Mouse (Mus musculus) embryonic facial prominence, embryonic 10.5 days (tissue): ENCODE measurements around the gene Map3k6. TPM values are rescaled to one million over a fixed set of nuclear protein-coding genes. Genes with fewer than 3 reads are reported as not detected.

Source experiments
- DNase-seq: peaks from one replicate; pipeline ENCODE4 v3.0.0-alpha.2; 2017; ENCODE audit warnings: low spot score
- H3K27ac ChIP-seq: fragments of 300-500 bp; sonication (generic); replicated peaks from 2 replicates; pipeline ENCODE4 v1.5.1; 2016; ENCODE audit warnings: mild to moderate bottlenecking
- H3K27me3 ChIP-seq: fragments of 300-500 bp; sonication (generic); replicated peaks from 2 replicates; pipeline ENCODE4 v1.6.1; 2016; ENCODE audit warnings: low read depth, mild to moderate bottlenecking; ENCODE audit not compliant: poor library complexity, severe bottlenecking
- H3K36me3 ChIP-seq: fragments of 300-500 bp; sonication (generic); replicated peaks from 2 replicates; pipeline ENCODE4 v1.6.1; 2016; ENCODE audit warnings: mild to moderate bottlenecking, moderate library complexity
- H3K4me1 ChIP-seq: fragments of 300-500 bp; sonication (generic); 2 replicates; pipeline ENCODE4 v1.6.1; 2016
- H3K4me3 ChIP-seq: fragments of 300-500 bp; sonication (generic); 2 replicates; pipeline ENCODE4 v1.5.1; 2016; ENCODE audit warnings: mild to moderate bottlenecking, moderate library complexity
- H3K9me3 ChIP-seq: fragments of 300-500 bp; sonication (generic); 2 replicates; pipeline ENCODE4 v1.6.1; 2016; ENCODE audit warnings: mild to moderate bottlenecking
- WGBS: fragments of 180-500 bp; shearing (Covaris S2); methylation state at CpG from one replicate; pipeline ENCODE4 v1.1.7; 2016; 5-methylcytosine and 5-hydroxymethylcytosine counted together
- polyA plus RNA-seq: library from polyadenylated mRNA; unstranded; fragments of >200 nt; fragmentation: Nextera tagmentation; extraction: Ambion mirVana; gene quantifications from 2 replicates; pipeline ENCODE4 v1.2.1, GENCODE M21; 2016

The Map3k6 gene
- polyA plus RNA-seq, 1 experiment from 2014 or later = 1.7 TPM

- Histone ChIP-seq H3K36me3 (no peaks in the 10 kb centered on the region), H3K27me3 (peaks cover 95% of the 10 kb centered on the region), H3K4me1 (peaks cover 43% of the 10 kb centered on the region), H3K4me3 (0 out of 2 replicates have a peak overlapping the region, but pooled peaks have one; percentile 17), H3K27ac (0 out of 2 replicates have a peak overlapping the region, but pooled peaks have one; percentile 14), H3K9me3 (no peaks in the 10 kb centered on the region)
- no peak for DNase-seq
- 57% methylated on average over 13 of the region's 13 CpGs for WGBS
Observed at GRCm38 (mm10) chr4:133243538-133243937, 2.9 kb downstream of the Map3k6 start.

DNA sequence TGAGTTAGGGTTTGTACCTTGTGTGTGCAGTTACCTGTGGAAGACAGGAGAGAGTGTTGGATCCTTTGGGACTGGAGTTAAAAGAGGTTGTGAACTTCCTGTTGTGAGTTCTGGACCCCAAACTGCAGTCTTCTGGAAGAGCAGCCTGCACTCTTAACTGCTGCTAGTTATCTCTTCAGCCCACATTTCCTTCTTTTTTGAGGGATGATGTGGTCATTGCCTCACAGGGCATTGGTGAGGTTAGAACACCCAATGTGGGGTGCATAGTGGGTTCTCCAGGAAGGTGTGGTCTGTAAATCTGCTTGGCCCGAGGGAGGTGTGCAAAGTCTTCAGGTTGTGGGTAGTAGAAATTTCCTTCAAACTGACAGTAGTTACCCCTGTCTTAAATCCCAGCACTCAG, 3.7 kb downstream of the Map3k6 start:
- H3K9me3 ChIP-seq = no peaks in the 10 kb centered on the region
- no peak for DNase-seq
- no peaks in the 10 kb centered on the region for H3K36me3 ChIP-seq
- H3K4me1 ChIP-seq = peaks cover 43% of the 10 kb centered on the region
- no peak overlapping the region for H3K27ac ChIP-seq
- peaks cover 95% of the 10 kb centered on the region for H3K27me3 ChIP-seq
- no peak overlapping the region for H3K4me3 ChIP-seq
- WGBS = 86% methylated on average over 1 of the region's 1 CpGs

DNA sequence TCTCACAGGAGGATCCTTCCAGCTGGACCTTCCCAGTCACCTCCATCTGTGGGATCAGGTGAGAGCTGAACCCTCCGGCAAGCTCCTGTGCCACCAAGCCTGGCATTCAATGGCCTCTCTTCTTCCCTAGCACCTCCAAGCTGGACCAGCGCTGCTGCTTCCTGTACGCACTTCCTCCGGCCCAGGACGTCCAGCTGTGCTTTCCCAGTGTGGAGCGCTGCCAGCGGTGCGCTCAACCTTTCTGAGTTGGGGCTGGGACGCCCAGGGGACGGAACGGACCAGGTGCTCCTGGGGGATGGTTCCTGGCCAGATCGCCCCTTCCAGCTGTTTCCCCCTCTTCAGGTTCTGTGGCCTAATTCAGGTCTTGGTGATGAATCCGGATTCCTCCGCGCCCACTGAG, 6.5 kb downstream of the Map3k6 start:
- Histone ChIP-seq H3K4me1 (peaks cover 50% of the 10 kb centered on the region), H3K27ac (no peak overlapping the region; the same call in 1 of the 2 replicates), H3K9me3 (no peaks in the 10 kb centered on the region), H3K36me3 (no peaks in the 10 kb centered on the region), H3K4me3 (no peak overlapping the region), H3K27me3 (peaks cover 100% of the 10 kb centered on the region)
- WGBS = 23% methylated on average over 15 of the region's 15 CpGs
- DNase-seq = no peak

GRCm38 (mm10) chr4:133247806-133248449, 7.3 kb downstream of the Map3k6 start:
- Histone ChIP-seq H3K27me3 (peaks cover 100% of the 10 kb centered on the region), H3K27ac (no peak overlapping the region), H3K4me1 (peaks cover 43% of the 10 kb centered on the region), H3K4me3 (no peak overlapping the region), H3K36me3 (no peaks in the 10 kb centered on the region), H3K9me3 (no peaks in the 10 kb centered on the region)
- 77% methylated on average over 13 of the region's 13 CpGs for WGBS
- no peak for DNase-seq

DNA sequence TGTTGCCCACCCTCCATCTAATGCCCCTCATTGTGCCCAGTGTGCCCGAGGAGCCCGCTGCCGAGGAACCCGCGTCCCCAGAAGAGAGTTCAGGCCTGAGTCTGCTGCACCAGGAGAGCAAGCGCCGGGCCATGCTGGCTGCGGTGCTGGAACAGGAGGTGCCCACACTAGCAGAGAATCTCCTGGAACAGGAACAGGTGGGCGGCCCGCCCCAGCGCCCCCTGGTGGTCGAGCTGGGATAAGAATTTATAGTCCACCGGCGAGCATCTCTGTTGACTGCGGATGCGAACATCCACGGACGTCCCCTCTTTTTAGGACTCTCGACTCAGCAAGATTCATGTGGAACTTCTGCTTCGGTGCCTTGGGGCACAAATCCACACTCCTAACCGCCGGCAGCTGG, 10.0 kb downstream of the Map3k6 start:
- Histone ChIP-seq H3K27ac (peak overlapping the region; percentile 30; the same call in 1 of the 2 replicates), H3K9me3 (no peaks in the 10 kb centered on the region), H3K4me3 (peak overlapping the region; percentile 62), H3K36me3 (no peaks in the 10 kb centered on the region), H3K27me3 (peaks cover 100% of the 10 kb centered on the region), H3K4me1 (peaks cover 33% of the 10 kb centered on the region)
- DNase-seq = peak; percentile 92
- 2% methylated on average over 22 of the region's 22 CpGs for WGBS

DNA sequence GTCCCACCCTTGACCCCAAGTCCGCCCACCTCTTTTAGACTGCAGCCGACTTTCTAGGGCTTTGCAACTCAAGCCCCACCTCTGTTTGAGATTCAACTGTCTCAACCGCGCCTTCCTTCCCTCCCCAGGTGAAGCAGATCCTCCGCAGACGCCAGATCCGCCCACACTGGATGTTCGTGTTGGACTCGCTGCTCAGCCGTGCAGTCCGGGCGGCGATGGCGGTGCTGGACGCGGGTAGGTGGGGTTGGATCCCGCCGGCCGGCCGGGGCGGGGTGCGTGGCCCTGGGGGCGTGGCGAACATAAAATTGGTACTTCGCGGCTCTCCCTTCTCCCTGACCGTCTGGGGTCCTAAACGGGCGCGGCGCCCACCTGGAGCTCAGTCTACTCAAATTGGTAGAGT, 10.6 kb downstream of the Map3k6 start:
- WGBS = 1% methylated on average over 31 of the region's 31 CpGs
- Histone ChIP-seq H3K36me3 (no peaks in the 10 kb centered on the region), H3K27ac (no peak overlapping the region; the same call in 1 of the 2 replicates), H3K27me3 (peaks cover 100% of the 10 kb centered on the region), H3K4me1 (peaks cover 33% of the 10 kb centered on the region), H3K4me3 (peak overlapping the region; percentile 62), H3K9me3 (no peaks in the 10 kb centered on the region)
- peak; percentile 57 for DNase-seq

DNA sequence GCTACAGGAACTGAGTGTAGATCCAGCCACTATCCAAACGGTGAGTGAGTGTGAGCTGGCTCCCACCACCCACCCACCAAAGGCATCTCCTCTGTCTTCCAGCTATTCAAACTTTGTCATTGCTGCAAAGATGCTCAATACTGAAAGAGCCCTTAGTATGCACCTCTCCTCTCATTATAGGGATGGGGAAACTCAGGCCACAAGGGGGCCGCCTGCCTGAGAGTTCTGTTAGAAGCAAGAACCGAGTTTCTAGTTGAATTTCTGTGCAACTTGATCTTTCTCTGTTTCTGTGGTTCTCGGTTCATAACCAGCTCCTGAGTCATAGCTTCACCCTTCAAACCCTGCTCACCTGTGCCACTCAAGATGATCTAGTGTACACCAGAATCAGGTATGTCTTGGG, 11.5 kb downstream of the Map3k6 start:
- Histone ChIP-seq H3K36me3 (no peaks in the 10 kb centered on the region), H3K27ac (no peak overlapping the region), H3K4me3 (no peak overlapping the region), H3K9me3 (no peaks in the 10 kb centered on the region), H3K27me3 (peaks cover 100% of the 10 kb centered on the region), H3K4me1 (peaks cover 34% of the 10 kb centered on the region)
- WGBS = 34% methylated on average over 4 of the region's 4 CpGs
- DNase-seq = peak; percentile 43

GRCm38 (mm10) chr4:133253412-133253811, 12.8 kb downstream of the Map3k6 start:
- H3K9me3 ChIP-seq = no peaks in the 10 kb centered on the region
- no peak overlapping the region for H3K4me3 ChIP-seq
- H3K36me3 ChIP-seq = no peaks in the 10 kb centered on the region
- H3K27ac ChIP-seq = no peak overlapping the region
- H3K4me1 ChIP-seq = peaks cover 41% of the 10 kb centered on the region
- 87% methylated on average over 12 of the region's 12 CpGs for WGBS
- DNase-seq = no peak
- H3K27me3 ChIP-seq = peaks cover 100% of the 10 kb centered on the region

DNA sequence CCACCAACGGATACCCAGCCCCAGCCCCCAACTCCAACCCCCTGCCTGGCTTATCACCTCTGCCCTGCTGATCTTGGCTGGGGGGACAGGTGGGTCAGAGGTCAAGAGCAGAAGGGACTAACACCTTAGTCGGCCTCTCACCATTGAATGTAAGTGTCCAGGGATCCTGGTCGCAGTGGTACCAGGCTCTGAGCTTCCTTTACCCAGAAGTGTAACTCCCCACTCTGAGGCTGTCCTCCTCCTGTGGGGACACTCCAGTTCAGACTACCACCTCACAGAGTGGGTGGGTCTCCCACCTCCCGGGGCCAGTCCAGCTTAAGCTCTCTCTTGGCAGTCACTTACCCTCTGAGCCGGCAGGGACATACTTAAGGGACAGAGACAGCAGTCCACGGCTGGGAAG, 14.8 kb downstream of the Map3k6 start:
- WGBS = 63% methylated on average over 6 of the region's 6 CpGs
- Histone ChIP-seq H3K4me3 (no peak overlapping the region), H3K27me3 (peaks cover 89% of the 10 kb centered on the region), H3K36me3 (no peaks in the 10 kb centered on the region), H3K9me3 (no peaks in the 10 kb centered on the region), H3K4me1 (peaks cover 34% of the 10 kb centered on the region), H3K27ac (no peak overlapping the region)
- DNase-seq = no peak

GRCm38 (mm10) chr4:133256820-133257219, 16.2 kb downstream of the Map3k6 start:
- peaks cover 23% of the 10 kb centered on the region for H3K4me1 ChIP-seq
- peak overlapping the region; percentile 26; the same call in 1 of the 2 replicates for H3K4me3 ChIP-seq
- H3K27ac ChIP-seq = 0 out of 2 replicates have a peak overlapping the region, but pooled peaks have one; percentile 35
- H3K36me3 ChIP-seq = no peaks in the 10 kb centered on the region
- 18% methylated on average over 24 of the region's 24 CpGs for WGBS
- H3K9me3 ChIP-seq = no peaks in the 10 kb centered on the region
- peaks cover 75% of the 10 kb centered on the region for H3K27me3 ChIP-seq
- peak; percentile 40 for DNase-seq

GRCm38 (mm10) chr4:133257230-133257629, 16.6 kb downstream of the Map3k6 start:
- no peak for DNase-seq
- WGBS = 30% methylated on average over 12 of the region's 12 CpGs
- Histone ChIP-seq H3K9me3 (no peaks in the 10 kb centered on the region), H3K4me1 (peaks cover 25% of the 10 kb centered on the region), H3K27me3 (peaks cover 71% of the 10 kb centered on the region), H3K4me3 (peak overlapping the region; percentile 26; the same call in 1 of the 2 replicates), H3K27ac (no peak overlapping the region), H3K36me3 (no peaks in the 10 kb centered on the region)

GRCm38 (mm10) chr4:133257798-133258408, 17.3 kb downstream of the Map3k6 start:
- DNase-seq = no peak
- Histone ChIP-seq H3K36me3 (peaks cover 2% of the 10 kb centered on the region), H3K27ac (no peak overlapping the region), H3K4me3 (no peak overlapping the region), H3K27me3 (peaks cover 64% of the 10 kb centered on the region), H3K9me3 (no peaks in the 10 kb centered on the region), H3K4me1 (peaks cover 30% of the 10 kb centered on the region)
- 67% methylated on average over 12 of the region's 12 CpGs for WGBS
